Mouse (Mus musculus) heart, postnatal 0 days (tissue): ENCODE measurements around the gene 4930404H24Rik. TPM values are rescaled to one million over a fixed set of nuclear protein-coding genes. Genes with fewer than 3 reads are reported as not detected.
A peak's percentile ranks its signal among the peaks of the same experiment; 100 is the strongest.

Source experiments
- ATAC-seq: fragments of 200-750 bp; cut with Nextera tagmentation; 2 replicates; pipeline ENCODE4 v1.8.0; 2017; ENCODE audit warnings: low read depth, moderate number of reproducible peaks, moderate library complexity; ENCODE audit not compliant: insufficient read depth
- DNase-seq: peaks from one replicate; pipeline ENCODE4 v3.0.0-alpha.2; 2016; ENCODE audit warnings: low spot score
- H3K27ac ChIP-seq: fragments of 300-500 bp; sonication (generic); 2 replicates; pipeline ENCODE4 v1.5.1; 2014; ENCODE audit warnings: low read depth, mild to moderate bottlenecking
- H3K27me3 ChIP-seq: fragments of 300-500 bp; sonication (generic); 2 replicates; pipeline ENCODE4 v1.6.1; 2014; ENCODE audit warnings: low read length, mixed read lengths; ENCODE audit not compliant: control insufficient read depth, insufficient read depth
- H3K36me3 ChIP-seq: fragments of 300-500 bp; sonication (generic); replicated peaks from 2 replicates; pipeline ENCODE4 v1.6.1; 2014; ENCODE audit warnings: low read length, mixed read lengths; ENCODE audit not compliant: control insufficient read depth, insufficient read depth
- H3K4me1 ChIP-seq: fragments of 300-500 bp; sonication (generic); 2 replicates; pipeline ENCODE4 v1.6.1; 2014; ENCODE audit warnings: antibody characterized with exemption; ENCODE audit not compliant: control insufficient read depth, insufficient read depth
- H3K4me2 ChIP-seq: fragments of 300-500 bp; sonication (generic); 2 replicates; pipeline ENCODE4 v1.6.1; 2014; ENCODE audit warnings: low read depth, mild to moderate bottlenecking, low read length, moderate library complexity
- H3K4me3 ChIP-seq: fragments of 300-500 bp; sonication (generic); 2 replicates; pipeline ENCODE4 v1.5.1; 2014; ENCODE audit warnings: low read depth, low read length
- H3K9ac ChIP-seq: fragments of 300-500 bp; sonication (generic); replicated peaks from 2 replicates; pipeline ENCODE4 v1.6.1; 2014; ENCODE audit warnings: low read depth, low read length, mixed read lengths
- H3K9me3 ChIP-seq: fragments of 300-500 bp; sonication (generic); replicated peaks from 2 replicates; pipeline ENCODE4 v1.6.1; 2016; ENCODE audit warnings: low read length; ENCODE audit not compliant: control insufficient read depth
- CTCF ChIP-seq: IDR thresholded peaks from 2 replicates; pipeline ENCODE4 v1.5.1; 2016; ENCODE audit warnings: antibody characterized with exemption, control low read depth, low read depth
- EP300 ChIP-seq: IDR thresholded peaks from 2 replicates; pipeline ENCODE4 v1.6.1; 2016; ENCODE audit warnings: antibody characterized with exemption, low read depth
- WGBS: fragments of 180-500 bp; shearing (Covaris S2); extraction: QIAGEN DNeasy Blood & Tissue Kit; methylation state at CpG from one replicate; pipeline ENCODE4 v1.1.7; 2014; 5-methylcytosine and 5-hydroxymethylcytosine counted together
- polyA plus RNA-seq: library from polyadenylated mRNA; unstranded; fragments of >200 nt; fragmentation: Nextera tagmentation; extraction: Ambion mirVana; gene quantifications from 2 replicates; pipeline ENCODE4 v1.2.1, GENCODE M21; 2015
- total RNA-seq: library from RNA; depleted of rRNA; stranded (reverse); fragments of >200 nt; gene quantifications from 2 replicates; pipeline ENCODE4 v1.2.3, GENCODE M21; 2014; ENCODE audit warnings: low replicate concordance

Gene 4930404H24Rik
- total and polyA plus RNA-seq, 2 experiments from 2014 or later = 0.45 TPM; not detected in 1

DNA sequence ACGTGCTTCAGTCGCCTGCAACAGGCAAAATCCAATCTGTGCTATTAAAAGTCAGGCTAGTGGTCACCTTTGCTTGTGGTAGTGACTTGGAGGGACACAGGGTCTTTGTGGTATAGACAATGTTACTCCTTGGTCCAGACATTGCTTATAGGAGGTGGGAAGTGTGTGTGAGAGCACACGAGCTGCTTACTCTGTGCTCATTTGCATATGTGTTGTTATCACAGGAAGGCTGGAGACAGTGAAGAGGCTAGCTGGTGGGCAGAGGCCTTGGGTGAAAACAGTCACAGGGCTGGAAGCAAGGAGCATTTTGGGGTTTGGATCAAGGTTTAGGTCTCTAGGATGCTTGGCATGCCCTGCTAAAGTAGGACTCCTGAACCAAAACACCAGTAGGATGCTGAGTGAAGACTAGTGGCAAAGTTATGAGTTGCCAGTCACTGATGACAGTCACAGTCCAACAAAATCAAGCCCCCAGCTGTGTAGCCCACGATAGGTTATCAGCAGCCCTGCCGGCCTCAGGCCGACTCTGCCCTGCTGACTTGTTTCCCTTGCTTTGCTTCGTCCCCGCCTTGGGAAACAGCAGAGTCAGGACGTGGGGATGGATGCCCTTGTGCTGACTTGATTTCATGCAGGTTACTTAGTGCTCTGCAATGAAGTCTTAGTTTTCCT lies 37.6 kb upstream of the 4930404H24Rik start:
- 44% methylated on average over 9 of the region's 9 CpGs for WGBS
- no peak overlapping the region for H3K27ac ChIP-seq
- DNase-seq (no peak), ATAC-seq (no peak)
- H3K4me1 ChIP-seq = peaks cover 9% of the 10 kb centered on the region
- no peak for TF ChIP-seq EP300
- TF ChIP-seq CTCF = no peak
- H3K27me3 ChIP-seq = no peaks in the 10 kb centered on the region
- no peaks in the 10 kb centered on the region for H3K9me3 ChIP-seq
- no peak overlapping the region for H3K9ac ChIP-seq
- H3K4me3 ChIP-seq = no peak overlapping the region
- H3K36me3 ChIP-seq = no peaks in the 10 kb centered on the region
- no peak overlapping the region for H3K4me2 ChIP-seq

DNA sequence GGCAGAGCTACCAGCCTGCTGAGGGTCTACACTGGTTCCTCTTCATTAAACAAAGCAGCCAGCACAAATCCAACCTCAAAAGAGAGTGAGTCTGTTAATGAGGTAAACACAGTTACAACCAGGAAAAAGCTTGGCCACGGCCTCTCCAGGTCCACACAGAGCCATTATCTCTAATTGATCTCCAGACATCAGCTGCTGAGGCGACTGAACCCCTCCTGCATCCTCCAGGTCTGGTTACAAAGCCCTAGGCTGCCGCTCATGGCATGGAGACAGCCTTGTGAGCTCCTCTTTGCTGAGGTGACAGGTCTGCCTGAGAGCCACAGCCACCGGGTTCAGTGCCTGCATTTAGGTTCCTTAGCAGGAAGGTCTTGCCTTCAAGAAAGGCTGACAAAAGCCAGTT lies 35.1 kb upstream of the 4930404H24Rik start:
- 49% methylated on average over 4 of the region's 4 CpGs for WGBS
- Histone ChIP-seq H3K27ac (peak overlapping the region; percentile 89), H3K4me1 (peaks cover 10% of the 10 kb centered on the region), H3K9ac (no peak overlapping the region), H3K4me2 (no peak overlapping the region), H3K27me3 (no peaks in the 10 kb centered on the region), H3K36me3 (no peaks in the 10 kb centered on the region), H3K9me3 (no peaks in the 10 kb centered on the region), H3K4me3 (no peak overlapping the region)
- no peak for TF ChIP-seq CTCF
- no peak for TF ChIP-seq EP300
- ATAC-seq (no peak), DNase-seq (no peak)

GRCm38 (mm10) chr2:153458022-153458441 lies 34.6 kb upstream of the 4930404H24Rik start:
- H3K4me1 ChIP-seq = peaks cover 10% of the 10 kb centered on the region
- ATAC-seq (peak; percentile 79), DNase-seq (peak; percentile 49)
- H3K4me3 ChIP-seq = no peak overlapping the region
- WGBS = 44% methylated on average over 3 of the region's 3 CpGs
- H3K27ac ChIP-seq = peak overlapping the region; percentile 89
- H3K9me3 ChIP-seq = no peaks in the 10 kb centered on the region
- H3K36me3 ChIP-seq = no peaks in the 10 kb centered on the region
- H3K4me2 ChIP-seq = no peak overlapping the region
- no peak overlapping the region; the same call in 1 of the 2 replicates for H3K9ac ChIP-seq
- no peaks in the 10 kb centered on the region for H3K27me3 ChIP-seq
- TF ChIP-seq CTCF (no peak), EP300 (peak; percentile 61; the same call in 1 of the 2 replicates)

DNA sequence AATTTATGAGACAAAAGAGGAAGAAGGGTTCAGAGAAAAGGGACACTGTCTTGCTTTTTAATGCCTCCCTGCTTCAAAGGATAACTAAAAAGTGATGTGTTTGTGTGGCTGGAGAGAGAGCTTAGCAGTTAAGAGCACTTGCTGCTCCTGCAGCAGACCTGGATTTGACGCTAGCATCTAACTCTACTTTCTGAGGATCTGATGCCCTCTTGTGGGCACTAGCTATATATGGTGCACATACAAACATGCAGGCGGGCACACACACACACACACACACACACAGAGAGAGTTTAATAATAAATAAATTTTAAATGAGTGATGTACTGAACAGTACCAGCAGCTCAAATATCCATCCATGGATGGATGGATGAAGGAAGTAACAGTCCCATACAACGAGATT lies 29.3 kb upstream of the 4930404H24Rik start:
- no peaks in the 10 kb centered on the region for H3K27me3 ChIP-seq
- DNase-seq (no peak), ATAC-seq (no peak)
- H3K4me1 ChIP-seq = peaks cover 8% of the 10 kb centered on the region
- no peak overlapping the region for H3K27ac ChIP-seq
- WGBS = 92% methylated on average over 3 of the region's 3 CpGs
- TF ChIP-seq EP300 (no peak), CTCF (peak; percentile 23; the same call in 1 of the 2 replicates)
- H3K9ac ChIP-seq = no peak overlapping the region
- H3K36me3 ChIP-seq = no peaks in the 10 kb centered on the region
- no peak overlapping the region for H3K4me2 ChIP-seq
- H3K9me3 ChIP-seq = no peaks in the 10 kb centered on the region
- no peak overlapping the region for H3K4me3 ChIP-seq

GRCm38 (mm10) chr2:153467372-153467771 lies 25.2 kb upstream of the 4930404H24Rik start:
- 59% methylated on average over 1 of the region's 1 CpGs for WGBS
- Histone ChIP-seq H3K27ac (no peak overlapping the region), H3K36me3 (no peaks in the 10 kb centered on the region), H3K9ac (no peak overlapping the region), H3K4me2 (no peak overlapping the region), H3K4me3 (no peak overlapping the region), H3K9me3 (no peaks in the 10 kb centered on the region), H3K27me3 (no peaks in the 10 kb centered on the region), H3K4me1 (no peaks in the 10 kb centered on the region)
- TF ChIP-seq CTCF (no peak), EP300 (no peak)
- no peak for DNase-seq
- no peak for ATAC-seq
